Mouse (Mus musculus) thymus, adult 2 months (tissue): ENCODE measurements at regions not wholly inside any gene's neighbourhood (a gene's known extent, or its start where the extent isn't known, plus 50 kb on each side); places are given as distances from the start of the nearest gene placed in this dataset.

ENCODE experiments used
- CTCF ChIP-seq: fragments of 200-500 bp; IDR thresholded peaks from 2 replicates; pipeline ENCODE4 v1.5.1; 2012; ENCODE audit warnings: mild to moderate bottlenecking, control low read depth, low read length, moderate library complexity, borderline replicate concordance; ENCODE audit not compliant: control insufficient read depth, poor library complexity, insufficient read depth; ENCODE audit errors: extremely low read depth
- POLR2A ChIP-seq: fragments of 200-500 bp; IDR thresholded peaks from 2 replicates; pipeline ENCODE4 v1.6.1; 2012; ENCODE audit warnings: mild to moderate bottlenecking, low read length, control low read depth, moderate library complexity; ENCODE audit not compliant: control insufficient read depth, poor library complexity, insufficient read depth; ENCODE audit errors: extremely low read depth

DNA sequence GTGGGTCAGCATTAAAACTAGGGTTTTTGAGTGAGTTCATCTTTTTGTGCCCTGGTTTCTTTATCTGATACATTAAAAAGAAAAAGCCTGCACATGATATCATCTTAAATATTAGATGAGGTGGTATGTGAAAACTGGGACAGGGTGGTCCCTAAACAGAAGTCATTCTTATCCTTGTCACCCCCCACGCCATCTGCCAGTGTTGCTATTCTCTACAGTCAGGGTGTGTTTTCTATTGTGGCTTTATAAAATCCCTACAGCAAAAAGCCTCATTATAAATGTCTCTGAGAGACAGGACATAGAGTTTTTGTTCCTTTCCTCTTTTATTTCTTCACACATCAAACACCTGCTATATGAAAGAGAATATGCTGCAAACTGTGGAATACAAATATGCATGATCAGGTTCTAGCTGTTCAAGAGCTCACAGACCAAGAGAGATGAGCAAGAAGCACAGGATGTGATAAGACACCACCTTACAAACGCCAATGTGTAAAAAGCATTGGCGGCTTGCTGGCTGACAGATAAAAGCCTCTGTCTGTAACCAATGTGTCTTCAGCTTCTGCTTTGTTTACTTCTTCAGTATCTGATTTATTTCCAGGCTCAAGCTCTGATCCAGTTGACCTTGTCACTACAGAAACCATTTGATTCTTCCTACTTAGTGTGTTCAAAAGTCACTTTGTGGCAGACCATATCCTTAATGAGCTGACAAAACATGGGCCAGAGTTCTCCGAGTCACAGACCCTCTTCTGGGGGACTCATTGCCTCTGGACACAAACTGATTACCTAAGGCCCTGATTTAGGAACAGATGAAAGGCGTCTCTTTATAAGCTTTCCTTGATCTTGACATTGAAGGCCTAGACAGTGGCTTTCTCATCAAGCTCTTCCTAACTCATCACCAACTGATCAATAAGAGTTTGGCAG lies 73.6 kb upstream of the Slc39a10 start:
- TF ChIP-seq CTCF, result no peak
- no peak for TF ChIP-seq POLR2A
